Mouse (Mus musculus) liver, embryonic 14.5 days (tissue): ENCODE measurements at regions not wholly inside any gene's neighbourhood (a gene's known extent, or its start where the extent isn't known, plus 50 kb on each side); places are given as distances from the start of the nearest gene placed in this dataset.

Source experiments
- CTCF ChIP-seq: IDR thresholded peaks from 2 replicates; pipeline ENCODE4 v1.5.1; 2016; ENCODE audit warnings: antibody characterized with exemption, low read depth, control low read depth
- EP300 ChIP-seq: IDR thresholded peaks from 2 replicates; pipeline ENCODE4 v1.6.1; 2016; ENCODE audit warnings: antibody characterized with exemption, low read depth

DNA sequence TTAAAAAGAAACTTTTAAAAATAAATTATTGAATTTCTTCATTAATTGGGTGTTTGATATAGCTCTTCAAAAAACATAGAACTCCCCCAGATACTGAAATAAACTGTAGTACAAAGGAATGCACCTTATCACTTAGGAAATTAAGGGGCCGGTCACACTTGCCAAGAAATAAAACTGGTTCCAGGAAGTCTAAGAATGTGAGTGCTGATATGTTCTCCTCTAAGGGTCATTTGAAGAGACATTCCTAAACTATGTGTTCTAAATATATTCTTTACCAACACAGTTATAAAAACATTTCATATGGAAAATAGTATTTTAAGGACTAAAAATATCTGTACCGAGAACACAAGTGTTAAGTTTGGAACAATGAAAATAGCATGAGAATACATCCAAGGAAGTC lies 676.8 kb upstream of the Alcam start:
- TF ChIP-seq CTCF (no peak), EP300 (no peak)
